In the genomic region with DNA sequence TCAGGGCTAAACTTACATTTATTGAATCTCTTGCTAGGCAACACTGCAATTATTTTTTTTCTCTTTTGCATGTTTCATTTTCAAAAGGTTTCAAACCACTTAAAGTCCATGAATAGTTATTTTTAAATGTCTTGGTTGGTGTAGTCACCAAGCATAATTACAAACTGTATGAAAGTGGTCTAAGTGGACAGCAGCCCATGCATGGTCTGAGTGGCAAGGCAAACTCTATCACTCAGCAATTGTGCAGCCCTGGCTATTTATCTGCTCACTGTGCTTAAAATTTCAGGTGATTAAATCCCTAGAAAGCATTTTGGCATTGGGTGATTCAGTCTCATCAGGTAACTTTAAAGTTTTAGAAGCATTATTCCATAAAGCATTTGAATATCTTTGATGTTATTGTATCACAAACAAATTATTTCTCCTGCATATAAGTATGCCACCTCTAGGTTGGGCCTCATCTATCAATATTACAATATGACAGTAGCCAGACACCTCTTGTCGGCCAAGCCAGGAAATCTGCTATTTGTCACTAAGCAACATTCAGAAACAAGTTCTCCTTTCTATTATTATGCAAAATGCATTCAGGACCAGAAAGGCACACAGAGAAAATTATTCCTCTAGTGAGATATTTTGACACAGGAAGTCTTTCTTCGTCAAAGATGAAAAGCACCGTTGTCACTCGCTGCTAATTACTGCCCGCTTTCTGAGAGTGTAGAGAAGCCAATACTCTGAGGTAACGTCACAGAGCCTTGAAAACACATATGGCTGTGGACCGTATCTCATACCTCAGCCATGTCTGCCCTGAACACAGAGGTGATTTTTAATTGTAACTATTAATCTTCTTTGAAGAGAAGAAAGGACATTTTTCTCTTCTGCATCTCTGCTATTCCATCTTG, we compare ENCODE assay signal across 20 mouse cellular contexts.
DNase-seq lines count a peak whose midpoint lies in the region; ATAC-seq and TF ChIP-seq lines count a peak whose summit lies in the region.
"Had no signal": no experiment of that assay in that cellular context is flagged by ENCODE, and none has a peak within 500 bp of the region (broad histone marks: within the 10 kb centered on the region; RNA-seq: fewer than 3 reads in every experiment).

No protein-coding gene starts in this region.

- no peaks in the 10 kb centered on the region for H3K27me3 ChIP-seq in hindbrain, embryonic 15.5 days
- H3K27me3 ChIP-seq in hindbrain, embryonic 14.5 days (ENCODE audit: control insufficient read depth, insufficient read depth, low read length), result no peaks in the 10 kb centered on the region
- no peaks in the 10 kb centered on the region for H3K27me3 ChIP-seq in forebrain, embryonic 15.5 days
- H3K27me3 ChIP-seq: embryonic facial prominence, embryonic 15.5 days had no signal

- H3K9me3 ChIP-seq in hindbrain, embryonic 15.5 days, result no peaks in the 10 kb centered on the region
- no peaks in the 10 kb centered on the region for H3K9me3 ChIP-seq in hindbrain, embryonic 14.5 days (ENCODE audit: control insufficient read depth, low read length)
- H3K9me3 ChIP-seq in forebrain, embryonic 15.5 days, result no peaks in the 10 kb centered on the region
- H3K9me3 ChIP-seq: embryonic facial prominence, embryonic 15.5 days had no signal

- no peak for TF ChIP-seq POLR2A in brain, embryonic 14.5 days (IDR thresholded peaks at IDR 0.05; ENCODE audit: borderline replicate concordance, extremely low read depth, insufficient read depth, insufficient read length, poor library complexity, severe bottlenecking)

- 0 out of 2 replicates have a peak, but pooled peaks have one; percentile 34 for ATAC-seq in hindbrain, embryonic 15.5 days (ENCODE audit: low FRiP score, low read depth)
- ATAC-seq in hindbrain, embryonic 14.5 days (ENCODE audit: low FRiP score), result no peak
- peak; percentile 86 for ATAC-seq in forebrain, embryonic 15.5 days (replicated peaks)
- ATAC-seq: hindbrain, postnatal 0 days had no signal

- no peak overlapping the region for H3K9ac ChIP-seq in hindbrain, embryonic 15.5 days
- H3K9ac ChIP-seq in hindbrain, embryonic 14.5 days, result no peak overlapping the region
- no peak overlapping the region for H3K9ac ChIP-seq in forebrain, embryonic 15.5 days (replicated peaks)
- H3K9ac ChIP-seq: embryonic facial prominence, embryonic 15.5 days had no signal

- TF ChIP-seq CTCF in brain, embryonic 14.5 days (IDR thresholded peaks at IDR 0.05; ENCODE audit: borderline replicate concordance, extremely low read depth, insufficient read depth, insufficient read length), result no peak

- H3K4me1 ChIP-seq in hindbrain, embryonic 15.5 days (replicated peaks), result no peaks in the 10 kb centered on the region
- H3K4me1 ChIP-seq in hindbrain, embryonic 14.5 days (replicated peaks; ENCODE audit: control insufficient read depth, insufficient read depth, low read length), result no peaks in the 10 kb centered on the region
- H3K4me1 ChIP-seq in forebrain, embryonic 15.5 days, result peaks cover 12% of the 10 kb centered on the region
- H3K4me1 ChIP-seq: embryonic facial prominence, embryonic 15.5 days had no signal

- 60% methylated on average over 7 of the region's 7 CpGs for WGBS in hindbrain, embryonic 15.5 days
- WGBS in hindbrain, embryonic 14.5 days, result 51% methylated on average over 7 of the region's 7 CpGs
- 13% methylated on average over 7 of the region's 7 CpGs for WGBS in forebrain, embryonic 15.5 days

- no peaks in the 10 kb centered on the region for H3K36me3 ChIP-seq in hindbrain, embryonic 15.5 days
- H3K36me3 ChIP-seq in hindbrain, embryonic 14.5 days (replicated peaks; ENCODE audit: control insufficient read depth, insufficient read depth), result no peaks in the 10 kb centered on the region
- H3K36me3 ChIP-seq in forebrain, embryonic 15.5 days, result no peaks in the 10 kb centered on the region
- H3K36me3 ChIP-seq: embryonic facial prominence, embryonic 15.5 days had no signal

- no peak for DNase-seq in hindbrain, embryonic 14.5 days (ENCODE audit: low spot score)
- DNase-seq in layer of hippocampus, adult 9-11 months, result peak; percentile 4
- DNase-seq in layer of hippocampus, postnatal 25 days (ENCODE audit: extremely low spot score in 1 of 2, low spot score in 1 of 2), result no peak
- DNase-seq in brain, embryonic 14.5 days (ENCODE audit: low read depth), result peak; percentile 80
- DNase-seq in adrenal gland, adult 8-10 months, result no peak
- no peak for DNase-seq in adrenal gland, postnatal 4 days (ENCODE audit: low spot score in 2 of 2)
- DNase-seq: adrenal gland, postnatal 14 days; cerebellum, adult 11 months; cerebellum, adult 8-10 months; cerebellum, postnatal 14 days; embryo, embryonic 11 days; gastrocnemius, postnatal 36 days; heart, adult 11 months; heart, postnatal 10 days; kidney, adult 11 months had no signal

- no peak overlapping the region for H3K4me2 ChIP-seq in hindbrain, embryonic 15.5 days
- H3K4me2 ChIP-seq in hindbrain, embryonic 14.5 days (replicated peaks), result no peak overlapping the region
- H3K4me2 ChIP-seq in forebrain, embryonic 15.5 days (replicated peaks), result no peak overlapping the region
- H3K4me2 ChIP-seq: embryonic facial prominence, embryonic 15.5 days had no signal

- no peak overlapping the region for H3K4me3 ChIP-seq in hindbrain, embryonic 15.5 days
- no peak overlapping the region for H3K4me3 ChIP-seq in hindbrain, embryonic 14.5 days (replicated peaks; ENCODE audit: low read length)
- no peak overlapping the region for H3K4me3 ChIP-seq in forebrain, embryonic 15.5 days
- H3K4me3 ChIP-seq: embryonic facial prominence, embryonic 15.5 days; erythroblast, embryonic 14.5 days had no signal

- H3K27ac ChIP-seq in hindbrain, embryonic 15.5 days (replicated peaks), result no peak overlapping the region
- H3K27ac ChIP-seq in hindbrain, embryonic 14.5 days, result no peak overlapping the region
- H3K27ac ChIP-seq in forebrain, embryonic 15.5 days (replicated peaks), result no peak overlapping the region
- H3K27ac ChIP-seq: embryonic facial prominence, embryonic 15.5 days; hindbrain, postnatal 0 days had no signal

Comparison
In these comparisons a context has a peak if more than half of its experiments do, and no peak if none do; other contexts are left out.
1. DNase-seq: peak in layer of hippocampus, adult 9-11 months (single experiment) and brain, embryonic 14.5 days (single experiment); none in hindbrain, embryonic 14.5 days (single experiment), layer of hippocampus, postnatal 25 days (0 of 2), adrenal gland, adult 8-10 months (single experiment) and adrenal gland, postnatal 4 days (0 of 2).